Comparison of ENCODE assay signal across 11 mouse cellular contexts in the genomic region with DNA sequence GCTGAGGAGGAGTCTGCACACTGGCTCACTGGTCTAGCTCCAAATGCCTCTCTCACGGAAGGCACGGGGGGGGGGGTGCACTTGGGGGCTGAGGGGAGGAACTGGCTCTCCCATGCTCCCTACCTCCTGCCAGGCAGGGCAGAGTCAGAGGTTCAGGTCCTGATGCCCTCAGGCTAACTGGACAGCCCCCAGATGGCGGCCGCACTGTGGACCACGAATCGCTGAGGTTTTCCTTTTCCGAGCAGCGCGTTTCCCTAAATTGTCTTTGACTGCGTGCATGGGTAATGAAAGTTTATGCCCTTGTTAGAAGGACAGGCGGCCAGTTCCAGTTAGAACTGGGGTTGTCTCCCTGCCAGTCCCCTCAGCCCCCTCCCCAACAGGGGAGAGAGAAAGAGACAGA.
DNase-seq lines count a peak whose midpoint lies in the region; ATAC-seq and TF ChIP-seq lines count a peak whose summit lies in the region.
"Had no signal": no experiment of that assay in that cellular context is flagged by ENCODE, and none has a peak within 500 bp of the region (broad histone marks: within the 10 kb centered on the region; RNA-seq: fewer than 3 reads in every experiment).

No protein-coding gene starts in this region.

- intact Hi-C loops in gastrocnemius, adult 2 months (cut with DNase I) = no loop called here

- H3K36me3 ChIP-seq in heart, embryonic 14.5 days (ENCODE audit: control insufficient read depth, insufficient read depth, low read length) = peaks cover 4% of the 10 kb centered on the region; the same call in 1 of the 2 replicates
- H3K36me3 ChIP-seq in embryonic facial prominence, embryonic 10.5 days (replicated peaks) = no peaks in the 10 kb centered on the region
- H3K36me3 ChIP-seq in kidney, adult 2 months (ENCODE audit: control insufficient read depth, insufficient read depth, low read length) = no peaks in the 10 kb centered on the region
- no peaks in the 10 kb centered on the region for H3K36me3 ChIP-seq in limb, embryonic 10.5 days

- H3K4me3 ChIP-seq in heart, embryonic 14.5 days (ENCODE audit: control insufficient read depth in 1 of 2, insufficient read depth in 1 of 2, low read depth in 1 of 2, low read length in 2 of 2) = no peak overlapping the region
- peak overlapping the region; percentile 17; the same call in 1 of the 2 replicates for H3K4me3 ChIP-seq in embryonic facial prominence, embryonic 10.5 days
- H3K4me3 ChIP-seq in kidney, adult 2 months (ENCODE audit: insufficient read depth, low read depth, low read length) = no peak overlapping the region
- no peak overlapping the region for H3K4me3 ChIP-seq in limb, embryonic 10.5 days
- no peak overlapping the region for H3K4me3 ChIP-seq in gastrocnemius, adult 2 months
- H3K4me3 ChIP-seq: megakaryocyte, embryonic 14.5 days had no signal

- H3K27ac ChIP-seq in heart, embryonic 14.5 days (replicated peaks in 1 of 2; ENCODE audit: control insufficient read depth in 1 of 2, insufficient read depth in 1 of 2, low read depth in 2 of 2, low read length in 2 of 2) = peak overlapping the region in 1 of 2 experiments; percentile 28; a peak in 2 of 4 replicates
- 0 out of 2 replicates have a peak overlapping the region, but pooled peaks have one; percentile 8 for H3K27ac ChIP-seq in embryonic facial prominence, embryonic 10.5 days (replicated peaks)
- H3K27ac ChIP-seq in kidney, adult 2 months (ENCODE audit: insufficient read depth, low read depth, low read length) = peak overlapping the region; percentile 91
- peak overlapping the region; percentile 76 for H3K27ac ChIP-seq in limb, embryonic 10.5 days
- H3K27ac ChIP-seq in gastrocnemius, adult 2 months = no peak overlapping the region
- H3K27ac ChIP-seq: liver, embryonic 14.5 days had no signal

- ATAC-seq in heart, embryonic 14.5 days (ENCODE audit: insufficient number of reproducible peaks, insufficient read depth, low FRiP score, low read depth) = no peak

- no peaks in the 10 kb centered on the region; the same call in 1 of the 2 replicates for H3K27me3 ChIP-seq in heart, embryonic 14.5 days (ENCODE audit: control insufficient read depth, insufficient read depth, low read length)
- H3K27me3 ChIP-seq in embryonic facial prominence, embryonic 10.5 days (replicated peaks; ENCODE audit: low read depth, poor library complexity, severe bottlenecking) = peaks cover 99% of the 10 kb centered on the region
- no peaks in the 10 kb centered on the region for H3K27me3 ChIP-seq in kidney, adult 2 months (replicated peaks; ENCODE audit: control insufficient read depth, insufficient read depth, low read length)
- peaks cover 79% of the 10 kb centered on the region for H3K27me3 ChIP-seq in limb, embryonic 10.5 days (ENCODE audit: low read depth, poor library complexity, severe bottlenecking)

- H3K9ac ChIP-seq in heart, embryonic 14.5 days (ENCODE audit: low read length) = peak overlapping the region; percentile 21; the same call in 1 of the 2 replicates
- H3K9ac ChIP-seq: liver, embryonic 14.5 days had no signal

- DNase-seq in heart, adult 8-10 months (ENCODE audit: low spot score) = no peak
- peak; percentile 34 for DNase-seq in embryonic facial prominence, embryonic 10.5 days (ENCODE audit: low spot score)
- DNase-seq in kidney, adult 2 months = peak; percentile 72
- peak; percentile 56 for DNase-seq in limb, embryonic 10.5 days (ENCODE audit: low spot score)
- DNase-seq in spleen, postnatal 36 days (ENCODE audit: low spot score in 2 of 2) = no peak
- DNase-seq in layer of hippocampus, adult 11-12 months (ENCODE audit: low spot score) = no peak
- DNase-seq in gastrocnemius, adult 2 months = no peak
- DNase-seq: adrenal gland, postnatal 36 days had no signal

- 60% methylated on average over 11 of the region's 11 CpGs for WGBS in heart, embryonic 14.5 days
- WGBS in embryonic facial prominence, embryonic 10.5 days = 37% methylated on average over 11 of the region's 11 CpGs
- 19% methylated on average over 11 of the region's 11 CpGs for WGBS in kidney, adult 2 months
- WGBS in limb, embryonic 10.5 days = 46% methylated on average over 11 of the region's 11 CpGs

- no peak overlapping the region for H3K4me2 ChIP-seq in heart, embryonic 14.5 days (ENCODE audit: low read length)

- no peak for TF ChIP-seq POLR2A in kidney, adult 2 months (IDR thresholded peaks at IDR 0.05; ENCODE audit: low read depth, low read length)

- peaks cover 26 to 69% of the 10 kb centered on the region in 2 experiments for H3K4me1 ChIP-seq in heart, embryonic 14.5 days (ENCODE audit: control insufficient read depth in 2 of 2, insufficient read depth in 2 of 2, low read length in 2 of 2)
- H3K4me1 ChIP-seq in embryonic facial prominence, embryonic 10.5 days = peaks cover 89% of the 10 kb centered on the region
- peaks cover 23% of the 10 kb centered on the region for H3K4me1 ChIP-seq in kidney, adult 2 months (ENCODE audit: control insufficient read depth, insufficient read depth, low read length)
- H3K4me1 ChIP-seq in limb, embryonic 10.5 days = peaks cover 94% of the 10 kb centered on the region
- H3K4me1 ChIP-seq: megakaryocyte, embryonic 14.5 days had no signal

- H3K9me3 ChIP-seq in heart, embryonic 14.5 days (ENCODE audit: control insufficient read depth, low read length) = no peaks in the 10 kb centered on the region
- H3K9me3 ChIP-seq in embryonic facial prominence, embryonic 10.5 days = no peaks in the 10 kb centered on the region
- H3K9me3 ChIP-seq in limb, embryonic 10.5 days (replicated peaks) = no peaks in the 10 kb centered on the region
- H3K9me3 ChIP-seq: megakaryocyte, embryonic 14.5 days had no signal

- no peak for TF ChIP-seq CTCF in kidney, adult 2 months (conservative IDR thresholded peaks at IDR 0.05; ENCODE audit: insufficient read depth, insufficient read length, low read depth, low read length)
- TF ChIP-seq CTCF in gastrocnemius, adult 2 months (IDR thresholded peaks at IDR 0.05) = no peak

Comparison
In these comparisons a context has a peak if more than half of its experiments do, and no peak if none do; other contexts are left out.
1. DNase-seq: peak in embryonic facial prominence, embryonic 10.5 days (single experiment), kidney, adult 2 months (single experiment) and limb, embryonic 10.5 days (single experiment); none in heart, adult 8-10 months (single experiment), spleen, postnatal 36 days (0 of 2), layer of hippocampus, adult 11-12 months (single experiment) and gastrocnemius, adult 2 months (single experiment).